In genomic region chr13:115021411-115021810, GRCm38 (mm10) we compare ENCODE assay signal across 18 mouse cellular contexts.
DNase-seq lines count a peak whose midpoint lies in the region; ATAC-seq and TF ChIP-seq lines count a peak whose summit lies in the region.
"Had no signal": no experiment of that assay in that cellular context is flagged by ENCODE, and none has a peak within 500 bp of the region (broad histone marks: within the 10 kb centered on the region; RNA-seq: fewer than 3 reads in every experiment).

No protein-coding gene starts in this region.

- ATAC-seq in inflammation-experienced regulatory T-cells, adult 6 months = no peak
- ATAC-seq: forebrain, embryonic 14.5 days; midbrain, embryonic 13.5 days had no signal

- no peak for DNase-seq in gastrocnemius, adult 2 months
- DNase-seq in gastrocnemius, postnatal 4 days (ENCODE audit: low spot score in 2 of 2) = no peak
- DNase-seq in lung, postnatal 36 days = peak; percentile 23
- DNase-seq in lung, postnatal 10 days = no peak
- peak; percentile 69 for DNase-seq in heart, postnatal 4 days
- peak; percentile 9 for DNase-seq in yolk sac, embryonic 10.5 days (ENCODE audit: low spot score)
- DNase-seq in kidney, postnatal 36 days = no peak
- DNase-seq: adrenal gland, adult 2 months; cerebellum, adult 11-12 months; cerebellum, postnatal 36 days; kidney, adult 8-10 months; right cerebral cortex, postnatal 14 days; thymus, postnatal 4 days had no signal

- no peak for TF ChIP-seq CTCF in gastrocnemius, adult 2 months (IDR thresholded peaks at IDR 0.05)

- intact Hi-C loops in gastrocnemius, adult 2 months (cut with DNase I) = no loop called here

- H3K4me3 ChIP-seq in gastrocnemius, adult 2 months = no peak overlapping the region
- H3K4me3 ChIP-seq: erythroblast, embryonic 14.5 days; midbrain, embryonic 13.5 days had no signal

- peak overlapping the region; percentile 24; the same call in 1 of the 2 replicates for H3K27ac ChIP-seq in gastrocnemius, adult 2 months
- H3K27ac ChIP-seq: hindbrain, embryonic 14.5 days; midbrain, embryonic 13.5 days had no signal

Comparison
In these comparisons a context has a peak if more than half of its experiments do, and no peak if none do; other contexts are left out.
1. DNase-seq: peak in lung, postnatal 36 days (single experiment), heart, postnatal 4 days (single experiment) and yolk sac, embryonic 10.5 days (single experiment); none in gastrocnemius, adult 2 months (single experiment), gastrocnemius, postnatal 4 days (0 of 2), lung, postnatal 10 days (single experiment) and kidney, postnatal 36 days (0 of 2).